Comparison of ENCODE assay signal across 11 mouse cellular contexts in the genomic region with DNA sequence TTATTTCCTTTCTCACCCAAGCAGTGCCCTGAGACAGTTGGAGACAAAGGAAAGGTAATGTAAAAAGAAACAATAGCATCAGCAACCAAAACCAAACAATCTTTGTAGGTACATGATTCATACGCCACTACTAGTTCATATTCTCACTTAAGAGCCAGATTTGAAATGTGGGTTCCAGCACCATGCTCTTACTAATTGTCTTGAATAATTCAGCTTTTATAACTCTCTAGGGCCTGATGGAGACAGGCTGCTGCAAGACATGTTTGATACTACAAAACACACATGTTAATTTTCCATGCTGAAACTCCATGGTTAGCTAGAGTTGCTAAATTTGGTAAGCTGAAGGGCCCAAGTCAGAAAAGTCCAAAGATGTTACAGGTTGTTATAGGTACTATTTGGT.
"Had no signal": no experiment of that assay in that cellular context is flagged by ENCODE, and none has a peak within 500 bp of the region (broad histone marks: within the 10 kb centered on the region; RNA-seq: fewer than 3 reads in every experiment).

No protein-coding gene starts in this region.

- DNase-seq: kidney, postnatal 14 days; left cerebral cortex, postnatal 4 days; lung, adult 18-20 months; right cerebral cortex, postnatal 14 days; thymus, adult 2 months; thymus, postnatal 25 days had no signal

- H3K27ac ChIP-seq: limb, embryonic 13.5 days; liver, embryonic 14.5 days; midbrain, embryonic 12.5 days; stomach, embryonic 15.5 days had no signal

- H3K36me3 ChIP-seq: limb, embryonic 13.5 days; midbrain, embryonic 12.5 days; stomach, embryonic 15.5 days had no signal

- H3K4me3 ChIP-seq: limb, embryonic 13.5 days; midbrain, embryonic 12.5 days; stomach, embryonic 15.5 days had no signal

- H3K9ac ChIP-seq: limb, embryonic 13.5 days; liver, embryonic 14.5 days; midbrain, embryonic 12.5 days; stomach, embryonic 15.5 days had no signal

- H3K9me3 ChIP-seq: limb, embryonic 13.5 days; midbrain, embryonic 12.5 days; stomach, embryonic 15.5 days had no signal

- H3K4me2 ChIP-seq: limb, embryonic 13.5 days; midbrain, embryonic 12.5 days; stomach, embryonic 15.5 days had no signal

- ATAC-seq: midbrain, embryonic 16.5 days had no signal

- H3K4me1 ChIP-seq: limb, embryonic 13.5 days; midbrain, embryonic 12.5 days; stomach, embryonic 15.5 days had no signal

- H3K27me3 ChIP-seq: limb, embryonic 13.5 days; midbrain, embryonic 12.5 days; stomach, embryonic 15.5 days had no signal
